Mouse (Mus musculus) c-Kit-positive CD71-positive TER-119-positive erythroid progenitor cells, embryonic 14.5 days (primary cell): Measurements from ENCODE around the gene Sycp3.
"Not testable (repeated sequence)": the region's sequence is repeated elsewhere in the genome, so short reads cannot be mapped to it uniquely, and the experiment has no call there.

Experiments
- DNase-seq: peaks from one replicate; pipeline ENCODE4 v3.0.0-alpha.2; 2013; ENCODE audit warnings: low spot score

Gene Sycp3

DNA sequence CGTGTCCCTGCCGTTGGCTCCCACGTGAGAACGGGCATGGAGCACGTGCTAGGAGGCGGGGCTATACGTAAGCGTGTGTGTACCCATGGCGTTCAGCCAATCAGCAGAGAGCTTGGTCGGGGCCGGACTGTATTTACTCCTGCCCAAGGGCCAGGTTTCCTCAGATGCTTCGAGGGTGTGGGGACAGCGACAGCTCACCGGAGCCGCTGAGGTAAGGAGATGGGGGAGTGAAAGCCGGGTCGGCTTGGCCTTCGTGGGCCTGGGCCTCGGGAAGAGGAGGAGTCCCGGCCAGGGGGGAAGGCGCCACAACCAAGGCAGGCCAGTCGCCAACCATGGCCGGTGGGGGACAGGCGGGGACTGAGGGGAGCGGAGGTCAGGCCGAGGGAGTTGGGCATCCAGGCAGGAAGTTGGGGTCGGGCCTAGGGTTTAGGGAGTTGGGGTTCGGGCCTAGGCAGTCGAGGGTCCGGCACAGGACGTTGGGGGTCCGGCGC, at the start of gene Sycp3:
Gene Sycp3 (plus strand): TSS at position 68 of the 491 bp plus-strand sequence.
- no peak for DNase-seq

- no peak for DNase-seq
Observed at GRCm38 (mm10) chr10:88409751-88410150, 49.6 kb upstream of the Sycp3 start.

DNA sequence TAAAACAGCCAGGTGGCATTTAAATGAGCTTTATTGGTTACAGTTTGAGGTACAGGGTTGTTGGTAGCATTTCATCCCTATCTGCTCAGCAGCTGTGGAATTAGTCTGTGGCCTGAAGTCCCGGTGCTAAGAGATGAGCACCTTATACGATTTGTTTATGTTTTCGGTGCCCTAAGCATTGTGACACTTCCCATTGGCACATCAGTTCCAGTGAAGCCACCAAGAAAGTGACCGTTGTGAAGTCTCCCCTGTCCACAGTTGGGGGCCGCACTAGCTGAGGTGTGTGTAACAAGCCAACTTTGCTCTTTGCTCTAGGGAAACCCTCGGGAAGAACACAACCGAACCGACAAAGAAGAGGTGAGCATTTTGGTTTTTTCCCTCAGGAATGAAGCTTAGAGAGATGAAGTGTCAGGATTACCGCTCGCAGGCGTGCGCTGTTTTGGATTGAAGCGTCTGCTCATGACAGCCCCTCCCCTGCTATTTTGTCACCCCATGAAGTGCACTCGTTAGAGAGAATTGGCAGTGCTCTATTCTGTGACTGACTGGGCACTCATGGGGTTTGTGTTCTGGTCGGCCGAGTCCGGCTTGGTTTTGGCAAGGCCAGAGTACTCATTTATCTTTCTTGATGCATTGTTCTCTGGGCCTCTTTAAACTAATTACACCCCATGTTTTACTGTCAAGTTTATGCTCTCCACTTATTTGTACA, 46.9 kb upstream of the Sycp3 start:
- DNase-seq: no peak

DNA sequence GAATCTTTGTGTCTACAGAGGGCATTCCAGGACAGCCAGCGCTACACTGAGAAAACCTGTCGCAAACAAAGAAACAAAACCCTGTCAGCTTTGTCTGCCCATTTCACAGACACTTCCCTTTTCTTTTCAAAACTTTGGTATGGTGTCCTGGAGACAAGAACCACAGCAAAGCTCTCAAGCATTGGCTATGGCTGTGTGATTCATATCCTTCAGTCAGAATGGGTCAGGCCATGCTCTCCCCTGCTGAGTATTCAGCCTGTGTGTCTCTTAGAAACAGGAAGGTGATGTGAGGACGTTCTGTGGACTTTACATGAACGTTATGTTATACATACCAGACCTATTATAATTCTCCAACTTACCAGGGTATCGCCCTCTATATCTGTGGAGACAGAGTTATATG, 41.7 kb upstream of the Sycp3 start:
- no peak for DNase-seq

DNA sequence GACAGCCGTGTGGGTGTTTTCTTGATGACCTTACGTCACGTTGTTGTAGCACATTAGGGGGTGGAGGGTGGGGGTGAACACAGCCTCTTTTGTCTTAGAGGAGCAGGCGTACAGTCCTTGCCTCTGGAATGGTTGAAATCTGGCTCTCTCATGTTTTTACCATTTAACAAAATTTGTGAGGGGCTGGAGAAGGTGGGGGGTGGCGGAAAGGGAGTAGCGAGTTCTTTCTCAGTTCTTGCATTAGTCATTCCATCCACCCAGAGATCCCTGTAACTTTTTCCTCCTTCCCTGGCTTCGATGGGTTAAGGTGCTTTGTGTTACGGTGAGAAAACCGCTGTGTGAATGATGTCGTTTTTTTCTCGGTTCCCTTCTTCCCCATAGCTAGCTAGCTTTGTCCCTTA, 39.2 kb upstream of the Sycp3 start:
- no peak for DNase-seq

GRCm38 (mm10) chr10:88420655-88421435, 38.5 kb upstream of the Sycp3 start:
- no peak for DNase-seq

GRCm38 (mm10) chr10:88426158-88426816, 33.1 kb upstream of the Sycp3 start:
- peak; percentile 65 for DNase-seq

GRCm38 (mm10) chr10:88426896-88427295, 32.5 kb upstream of the Sycp3 start:
- DNase-seq: no peak

DNA sequence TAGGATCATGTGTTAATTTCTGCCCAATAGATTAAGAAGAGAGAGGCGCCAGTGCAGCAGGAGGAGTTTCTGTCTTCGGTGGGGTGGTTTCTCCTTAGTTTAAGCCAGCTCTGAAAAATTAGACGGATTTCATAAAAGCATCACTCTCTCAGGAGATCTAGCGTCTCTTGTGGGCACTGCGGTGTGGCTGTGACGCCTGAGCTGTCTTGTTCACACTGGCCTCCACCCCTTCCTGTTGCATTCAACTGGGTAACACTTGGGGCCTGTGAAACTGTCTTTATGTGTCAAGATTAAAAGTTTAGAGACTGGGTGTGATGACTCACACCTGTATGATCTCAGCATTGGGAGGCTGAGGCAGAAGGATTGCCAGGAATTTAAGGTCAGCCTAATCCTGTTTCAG, 31.4 kb upstream of the Sycp3 start:
- no peak for DNase-seq

DNA sequence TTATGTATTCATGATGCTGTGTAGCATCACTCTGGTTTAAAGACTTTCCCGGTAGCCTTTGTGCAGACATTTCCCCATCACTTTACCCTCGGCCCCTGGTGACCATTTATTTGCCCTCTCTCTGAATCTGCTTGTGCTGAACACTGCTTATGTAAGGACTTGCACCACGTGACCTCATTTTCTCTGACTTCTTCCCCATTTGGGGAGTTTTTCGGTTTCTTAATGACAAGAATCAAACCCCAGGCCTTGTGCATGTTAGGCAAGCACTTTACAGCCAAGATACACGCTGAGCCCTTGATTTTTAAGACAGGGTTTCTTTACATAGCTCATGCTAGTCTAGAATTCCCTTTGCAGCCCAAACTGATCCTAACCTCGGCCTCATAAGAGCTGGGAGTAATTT, 18.1 kb upstream of the Sycp3 start:
- no peak for DNase-seq

GRCm38 (mm10) chr10:88451221-88451620, 8.1 kb upstream of the Sycp3 start:
- DNase-seq: no peak

DNA sequence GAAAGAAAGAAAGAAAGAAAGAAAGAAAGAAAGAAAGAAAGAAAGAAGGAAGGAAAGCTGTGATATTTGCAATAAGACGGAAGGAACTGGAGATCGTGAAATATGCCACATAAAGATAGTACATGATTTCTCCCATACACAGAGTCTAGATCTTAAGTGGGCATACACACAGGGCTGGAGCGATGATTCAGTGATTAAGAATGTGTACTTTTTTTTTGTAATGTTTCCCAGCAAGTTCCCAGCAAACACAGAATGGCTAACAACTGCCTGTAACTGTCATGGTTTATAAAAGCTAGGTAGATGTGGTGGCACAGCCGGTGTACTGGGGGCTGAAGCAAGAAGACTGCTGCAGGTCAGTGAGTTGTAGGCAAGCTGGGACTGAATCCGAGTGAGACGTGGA, 7.4 kb upstream of the Sycp3 start:
- no peak for DNase-seq

GRCm38 (mm10) chr10:88457816-88458215, 1.6 kb upstream of the Sycp3 start:
- DNase-seq: no peak

- no peak for DNase-seq
Observed at GRCm38 (mm10) chr10:88460122-88460820, 902 bp downstream of the Sycp3 start.

- not testable (repeated sequence) for DNase-seq
Observed at GRCm38 (mm10) chr10:88482866-88483265, 23.5 kb downstream of the Sycp3 start.

DNA sequence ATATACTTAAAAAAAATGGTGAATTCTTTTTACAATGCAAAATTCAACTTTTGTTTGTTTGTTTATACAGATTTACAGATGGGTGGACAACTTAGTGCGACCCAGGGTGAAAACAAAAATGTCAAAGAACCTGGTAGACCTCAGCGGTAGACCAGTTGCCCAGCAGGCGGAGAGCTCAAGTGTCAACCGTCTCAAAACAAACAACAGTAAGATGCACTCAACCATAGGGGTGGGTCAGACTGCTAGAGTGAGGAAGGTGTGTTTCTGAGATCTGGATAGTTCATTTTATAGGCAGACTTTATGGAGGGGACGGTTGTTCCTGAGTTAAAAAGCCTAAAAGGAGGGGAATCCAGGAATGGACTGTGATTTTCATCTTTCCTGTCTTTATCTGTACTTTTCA, 29.3 kb downstream of the Sycp3 start:
- DNase-seq: no peak

GRCm38 (mm10) chr10:88491632-88492031, 32.3 kb downstream of the Sycp3 start:
- no peak for DNase-seq

GRCm38 (mm10) chr10:88492658-88493057, 33.3 kb downstream of the Sycp3 start:
- no peak for DNase-seq

DNA sequence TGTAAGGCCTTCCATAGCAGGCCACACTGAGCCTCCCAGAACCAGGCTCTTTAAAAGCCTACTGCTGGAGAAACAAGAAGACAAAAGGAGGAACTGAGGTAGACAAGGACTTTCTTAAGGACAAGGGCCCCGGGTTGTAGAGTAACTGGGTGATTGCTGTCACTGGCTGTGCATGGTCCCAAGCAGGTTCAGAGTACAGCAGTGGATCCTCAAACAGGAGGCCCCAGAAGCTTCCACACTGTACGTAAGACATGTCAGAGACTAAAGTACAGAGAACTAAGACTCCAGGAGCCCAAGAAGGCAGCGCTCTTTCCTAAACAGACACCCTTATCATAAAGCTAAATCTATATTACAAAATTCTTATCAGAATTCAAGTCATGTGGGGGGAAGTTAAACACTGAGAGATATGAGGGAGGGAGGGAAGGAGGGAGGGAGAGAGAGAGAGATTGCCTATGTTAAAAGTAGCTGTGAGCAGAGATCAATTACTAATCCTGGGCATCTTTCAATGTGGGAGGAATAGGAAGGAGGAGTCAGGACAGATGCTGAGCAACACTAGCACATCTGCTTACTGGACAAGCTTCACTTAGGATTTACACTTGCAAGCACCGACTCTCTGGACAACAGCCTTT, 35.7 kb downstream of the Sycp3 start:
- no peak for DNase-seq

GRCm38 (mm10) chr10:88496864-88497564, 37.6 kb downstream of the Sycp3 start:
- DNase-seq: no peak

- no peak for DNase-seq
Observed at GRCm38 (mm10) chr10:88499993-88500392, 40.6 kb downstream of the Sycp3 start.
